Mouse (Mus musculus): ENCODE measurements around the gene Cox7a2. TPM values are rescaled to one million over a fixed set of nuclear protein-coding genes. Genes with fewer than 3 reads are reported as not detected.

The Cox7a2 gene
- polyA plus RNA-seq, 1 experiment from 2014 or later, result 633 TPM

GRCm38 (mm10) chr9:79718481-79719370, 41.0 kb downstream of the Cox7a2 start, which contains the start of gene Col12a1:
Gene Col12a1, minus strand, starts transcription at chr9:79718831.
- ATAC-seq (ENCODE audit: low FRiP score), result peak; percentile 62
- peak within 1 kb of the TSS; percentile 55 for H3K4me3 ChIP-seq (ENCODE audit: low read depth, low read length)
- H3K36me3 ChIP-seq (ENCODE audit: control insufficient read depth, insufficient read depth, low read length), result no peaks in the 10 kb centered on the region
- H3K9ac ChIP-seq (ENCODE audit: low read depth, low read length), result peak within 1 kb of the TSS; percentile 53
- H3K27me3 ChIP-seq (ENCODE audit: control insufficient read depth, insufficient read depth, low read length), result peaks cover 36% of the 10 kb centered on the region
- WGBS, result under 1% methylated on average over 64 of the region's 64 CpGs
- peak; percentile 77 for DNase-seq (ENCODE audit: low spot score)
- H3K27ac ChIP-seq (ENCODE audit: low read depth, low read length), result no peak within 1 kb of the TSS
- peaks cover 2% of the 10 kb centered on the region; the same call in 1 of the 2 replicates for H3K4me1 ChIP-seq (replicated peaks; ENCODE audit: control insufficient read depth, insufficient read depth, low read length)
- H3K4me2 ChIP-seq (replicated peaks; ENCODE audit: low read depth, low read length), result peak within 1 kb of the TSS; percentile 87
- H3K9me3 ChIP-seq (ENCODE audit: control insufficient read depth, low read length), result no peaks in the 10 kb centered on the region

GRCm38 (mm10) chr9:79717836-79718475, 41.7 kb downstream of the Cox7a2 start:
- Histone ChIP-seq H3K36me3 (ENCODE audit: control insufficient read depth, insufficient read depth, low read length) (no peaks in the 10 kb centered on the region), H3K9ac (ENCODE audit: low read depth, low read length) (peak overlapping the region; percentile 53), H3K27ac (ENCODE audit: low read depth, low read length) (no peak overlapping the region), H3K4me2 (replicated peaks; ENCODE audit: low read depth, low read length) (peak overlapping the region; percentile 87), H3K27me3 (ENCODE audit: control insufficient read depth, insufficient read depth, low read length) (peaks cover 36% of the 10 kb centered on the region), H3K4me3 (ENCODE audit: low read depth, low read length) (peak overlapping the region; percentile 55), H3K4me1 (replicated peaks; ENCODE audit: control insufficient read depth, insufficient read depth, low read length) (peaks cover 2% of the 10 kb centered on the region; the same call in 1 of the 2 replicates), H3K9me3 (ENCODE audit: control insufficient read depth, low read length) (no peaks in the 10 kb centered on the region)
- ATAC-seq (ENCODE audit: low FRiP score), result no peak; the same call in 1 of the 2 replicates
- DNase-seq (ENCODE audit: low spot score), result peak; percentile 63
- 2% methylated on average over 22 of the region's 22 CpGs for WGBS

DNA sequence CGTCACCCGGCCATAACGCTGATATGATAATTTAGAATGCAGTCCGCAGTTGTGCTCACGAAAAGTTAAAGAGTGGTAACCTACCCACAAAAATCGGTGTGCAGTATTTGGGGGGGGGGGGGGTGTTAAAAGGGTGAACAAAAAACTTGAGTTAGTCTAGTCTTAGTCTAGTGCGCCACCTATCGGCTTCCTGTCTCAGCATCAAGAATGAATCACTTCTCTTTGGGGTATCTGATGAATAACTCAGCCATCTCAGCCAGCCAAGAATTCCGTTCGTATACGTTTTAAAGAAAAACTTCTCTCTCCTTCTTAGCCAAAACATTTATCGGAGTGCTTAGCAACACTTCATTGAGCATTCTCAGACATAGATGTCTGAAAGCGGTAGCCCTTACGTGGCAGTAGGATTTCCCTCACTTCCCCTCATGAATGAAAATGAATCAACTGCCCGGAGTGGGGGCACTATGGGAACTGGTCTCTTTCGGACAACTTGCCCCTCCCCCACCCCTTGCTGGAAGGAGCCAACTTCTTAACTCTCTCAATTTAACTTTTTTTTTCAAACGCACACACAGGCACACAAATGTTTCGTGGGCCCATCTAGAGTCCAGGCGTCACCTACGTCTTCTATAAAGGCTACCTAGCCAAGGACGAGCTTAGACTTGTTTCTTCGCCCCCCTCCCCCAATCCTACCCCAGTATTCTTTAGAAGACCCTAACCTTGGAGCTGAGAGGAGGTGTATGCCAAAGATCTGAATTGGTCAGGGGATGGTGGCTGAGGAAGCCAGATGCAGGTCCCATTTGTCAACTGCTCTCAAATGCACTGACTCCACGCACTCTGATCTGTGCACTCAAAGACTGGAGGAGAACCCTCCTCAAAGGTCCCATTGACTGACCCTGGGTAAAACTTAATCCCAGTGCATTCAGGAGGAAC, 42.5 kb downstream of the Cox7a2 start:
- Histone ChIP-seq H3K9ac (ENCODE audit: low read depth, low read length) (peak overlapping the region; percentile 53; the same call in 1 of the 2 replicates), H3K4me3 (ENCODE audit: low read depth, low read length) (peak overlapping the region; percentile 55), H3K4me2 (replicated peaks; ENCODE audit: low read depth, low read length) (peak overlapping the region; percentile 87), H3K4me1 (replicated peaks; ENCODE audit: control insufficient read depth, insufficient read depth, low read length) (peaks cover 2% of the 10 kb centered on the region; the same call in 1 of the 2 replicates), H3K27ac (ENCODE audit: low read depth, low read length) (no peak overlapping the region), H3K36me3 (ENCODE audit: control insufficient read depth, insufficient read depth, low read length) (no peaks in the 10 kb centered on the region), H3K27me3 (ENCODE audit: control insufficient read depth, insufficient read depth, low read length) (peaks cover 36% of the 10 kb centered on the region), H3K9me3 (ENCODE audit: control insufficient read depth, low read length) (no peaks in the 10 kb centered on the region)
- ATAC-seq (ENCODE audit: low FRiP score) (no peak; the same call in 1 of the 2 replicates), DNase-seq (ENCODE audit: low spot score) (peak; percentile 81)
- WGBS, result 8% methylated on average over 23 of the region's 23 CpGs

GRCm38 (mm10) chr9:79716496-79716895, 43.2 kb downstream of the Cox7a2 start:
- H3K4me3 ChIP-seq (ENCODE audit: low read depth, low read length), result no peak overlapping the region
- no peak overlapping the region for H3K27ac ChIP-seq (ENCODE audit: low read depth, low read length)
- H3K27me3 ChIP-seq (ENCODE audit: control insufficient read depth, insufficient read depth, low read length), result peaks cover 36% of the 10 kb centered on the region
- H3K9ac ChIP-seq (ENCODE audit: low read depth, low read length), result no peak overlapping the region
- H3K9me3 ChIP-seq (ENCODE audit: control insufficient read depth, low read length), result no peaks in the 10 kb centered on the region
- H3K4me1 ChIP-seq (replicated peaks; ENCODE audit: control insufficient read depth, insufficient read depth, low read length), result peaks cover 2% of the 10 kb centered on the region; the same call in 1 of the 2 replicates
- no peak overlapping the region; the same call in 1 of the 2 replicates for H3K4me2 ChIP-seq (replicated peaks; ENCODE audit: low read depth, low read length)
- 46% methylated on average over 5 of the region's 5 CpGs for WGBS
- ATAC-seq (ENCODE audit: low FRiP score) (no peak), DNase-seq (ENCODE audit: low spot score) (no peak)
- H3K36me3 ChIP-seq (ENCODE audit: control insufficient read depth, insufficient read depth, low read length), result no peaks in the 10 kb centered on the region

DNA sequence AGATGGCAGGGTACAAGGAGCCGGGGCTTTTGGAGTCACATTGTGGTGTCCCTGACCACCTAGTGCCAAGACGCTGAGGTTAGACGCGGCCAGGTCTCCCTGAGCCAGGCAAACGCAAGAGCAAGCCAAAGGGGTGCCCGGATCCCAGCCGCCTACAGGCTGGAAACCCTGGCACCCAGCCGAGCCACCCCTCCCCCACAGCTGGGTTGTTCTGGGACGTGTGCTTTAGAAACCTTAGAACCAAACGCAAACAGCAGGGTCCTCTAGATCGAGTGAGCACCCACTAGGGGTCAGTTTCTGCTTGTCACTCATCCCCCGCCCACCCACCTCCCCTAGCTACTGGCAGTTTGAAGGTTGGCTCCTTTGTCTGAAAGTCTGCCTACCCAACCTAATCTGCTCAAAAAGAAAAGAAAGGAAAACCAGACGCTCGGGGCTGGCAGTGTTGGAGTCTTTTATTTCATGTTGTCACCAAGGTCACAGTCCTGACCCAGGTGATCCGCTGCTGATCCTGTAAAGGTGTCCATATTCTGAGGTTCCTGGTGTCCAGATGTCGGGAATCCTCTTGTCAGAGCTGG, 45.1 kb downstream of the Cox7a2 start:
- no peak overlapping the region for H3K9ac ChIP-seq (ENCODE audit: low read depth, low read length)
- no peak overlapping the region; the same call in 1 of the 2 replicates for H3K4me2 ChIP-seq (replicated peaks; ENCODE audit: low read depth, low read length)
- 6% methylated on average over 16 of the region's 16 CpGs for WGBS
- no peak overlapping the region for H3K4me3 ChIP-seq (ENCODE audit: low read depth, low read length)
- no peaks in the 10 kb centered on the region for H3K36me3 ChIP-seq (ENCODE audit: control insufficient read depth, insufficient read depth, low read length)
- no peak overlapping the region for H3K27ac ChIP-seq (ENCODE audit: low read depth, low read length)
- DNase-seq (ENCODE audit: low spot score), result peak; percentile 68
- no peaks in the 10 kb centered on the region for H3K9me3 ChIP-seq (ENCODE audit: control insufficient read depth, low read length)
- no peaks in the 10 kb centered on the region for H3K4me1 ChIP-seq (replicated peaks; ENCODE audit: control insufficient read depth, insufficient read depth, low read length)
- ATAC-seq (ENCODE audit: low FRiP score), result peak; percentile 18
- H3K27me3 ChIP-seq (ENCODE audit: control insufficient read depth, insufficient read depth, low read length), result peaks cover 21% of the 10 kb centered on the region

Other genes with a start within 250 kb of the Cox7a2 start
- gene Col12a1, start 41.0 kb downstream of the Cox7a2 start, polyA plus RNA-seq (2014; fragmentation: Nextera tagmentation; extraction: Ambion mirVana), result 18.9 and 32.2 TPM in 2 replicates
- 95.1 and 97.2 TPM in 2 replicates for gene Tmem30a, start 33.6 kb upstream of the Cox7a2 start, polyA plus RNA-seq (2014; fragmentation: Nextera tagmentation; extraction: Ambion mirVana)

All from hindbrain, embryonic 11.5 days (tissue).